Mouse (Mus musculus): ENCODE results near the gene Asic1.
"Not testable (repeated sequence)": the region's sequence is repeated elsewhere in the genome, so short reads cannot be mapped to it uniquely, and the experiment has no call there.

Gene Asic1

DNA sequence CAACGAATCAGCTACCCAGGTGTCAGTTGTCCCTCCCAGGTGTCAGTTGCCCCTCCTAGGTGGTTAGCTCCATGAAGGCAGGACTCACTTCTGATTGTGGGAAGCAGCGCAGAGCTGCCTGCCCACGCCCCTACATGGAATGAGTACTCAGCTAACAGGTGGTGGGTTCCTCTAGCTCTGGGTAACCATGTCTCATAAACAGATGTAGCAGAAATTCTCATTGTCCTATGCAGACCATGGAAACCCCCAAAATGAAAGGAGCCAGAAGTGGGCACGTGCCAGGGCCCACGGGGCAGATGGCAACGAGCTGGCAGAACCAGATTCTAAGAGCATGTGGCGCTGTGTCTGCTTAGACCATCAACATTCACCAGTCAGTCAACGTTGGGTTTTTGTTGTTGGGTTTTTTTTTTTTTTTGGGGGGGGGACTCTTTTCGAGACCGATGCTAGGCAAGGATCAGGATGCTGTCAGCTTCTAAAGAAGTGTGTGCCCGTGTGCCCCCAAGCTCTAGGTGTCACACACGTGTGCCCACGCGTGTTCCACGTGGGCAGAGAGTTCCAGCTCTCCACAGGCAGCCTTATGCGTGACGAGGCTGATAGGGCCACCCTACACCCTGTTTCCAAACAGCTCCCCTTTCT lies 6.1 kb upstream of the Asic1 start:
- DNase-seq (ENCODE audit: low spot score in 2 of 2): peak; percentile 47 to 60

DNA sequence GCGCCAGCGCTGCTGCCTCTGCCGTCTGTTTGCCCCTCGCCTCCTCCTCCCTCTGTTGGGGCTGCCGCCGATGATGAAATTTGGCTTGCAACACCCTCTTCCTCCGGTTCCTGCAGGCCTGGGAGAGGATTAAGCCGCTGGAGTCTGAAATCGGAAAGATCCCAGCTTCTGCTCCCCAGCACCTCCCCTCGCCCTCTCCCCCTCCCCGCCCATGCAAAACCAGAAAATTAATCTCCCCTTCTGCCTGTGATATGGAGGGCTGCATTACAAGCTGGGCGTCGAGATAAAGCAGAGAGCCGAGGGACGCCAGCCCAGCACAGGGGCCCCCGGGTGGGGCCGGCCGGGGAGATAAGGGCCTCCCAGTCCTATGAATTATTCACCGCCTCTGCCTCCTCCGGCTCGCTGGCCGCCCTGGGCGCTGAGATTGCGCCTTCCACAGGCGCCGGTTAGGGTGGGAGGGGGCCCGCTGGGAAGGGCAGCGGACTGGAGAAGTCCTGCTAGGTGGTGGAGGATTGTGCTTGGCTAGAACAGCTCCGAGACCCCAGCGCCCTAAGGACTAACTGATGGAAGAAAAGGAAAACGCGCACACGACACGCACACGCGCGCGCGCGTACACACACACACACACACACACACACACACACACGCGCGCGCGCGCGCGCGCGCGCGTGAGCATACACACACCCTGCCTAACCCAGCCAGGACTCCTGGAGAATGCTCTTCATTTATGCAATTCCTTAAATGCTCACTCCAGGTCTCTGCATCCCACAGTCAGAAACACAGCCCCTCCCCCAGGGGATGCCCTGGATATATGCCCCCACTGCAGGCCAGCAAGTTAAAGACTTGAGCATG lies 5.3 kb upstream of the Asic1 start:
- DNase-seq (ENCODE audit: low spot score in 2 of 2): peak; percentile 81 to 86

DNA sequence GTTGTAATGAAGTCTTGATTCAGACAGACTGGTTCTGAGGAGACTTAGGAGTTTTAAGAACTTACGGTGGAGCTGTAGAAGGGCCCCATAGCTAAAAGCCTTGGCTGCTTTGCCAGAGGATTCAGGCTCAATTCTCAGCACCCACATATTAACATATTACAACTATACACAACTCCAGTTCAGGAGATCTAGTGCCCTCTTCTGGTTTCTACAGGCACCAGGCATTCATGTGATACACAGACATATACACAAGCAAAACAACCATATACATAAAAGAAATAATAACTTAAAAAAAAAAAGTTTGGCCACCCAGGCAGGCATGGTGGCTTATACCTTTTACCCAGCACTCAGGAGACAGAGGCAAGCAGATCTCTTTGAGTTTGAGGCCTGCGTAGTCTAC lies 2.6 kb upstream of the Asic1 start:
- DNase-seq (ENCODE audit: low spot score in 2 of 2): no peak

DNA sequence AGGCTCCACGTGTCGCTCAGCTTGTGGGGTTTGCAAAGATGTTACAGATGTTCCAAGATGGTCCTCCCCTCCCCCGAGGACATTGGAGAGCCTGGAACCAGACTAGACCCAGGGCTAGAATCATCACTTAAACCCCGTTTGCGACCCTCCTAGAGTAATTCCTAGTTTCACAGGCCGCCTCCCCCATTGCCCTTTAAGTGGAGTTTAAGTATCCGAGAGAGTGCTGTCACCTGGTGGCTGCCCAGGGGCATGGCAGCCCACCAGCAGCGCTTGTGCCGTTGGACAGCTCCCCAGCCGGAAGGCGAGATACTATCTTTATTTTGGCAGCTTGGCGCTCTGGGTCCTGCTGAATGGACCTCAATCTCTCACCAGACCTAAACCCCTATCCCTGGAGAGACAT lies 1.3 kb upstream of the Asic1 start:
- DNase-seq (ENCODE audit: low spot score in 2 of 2): peak; percentile 87 to 88

DNA sequence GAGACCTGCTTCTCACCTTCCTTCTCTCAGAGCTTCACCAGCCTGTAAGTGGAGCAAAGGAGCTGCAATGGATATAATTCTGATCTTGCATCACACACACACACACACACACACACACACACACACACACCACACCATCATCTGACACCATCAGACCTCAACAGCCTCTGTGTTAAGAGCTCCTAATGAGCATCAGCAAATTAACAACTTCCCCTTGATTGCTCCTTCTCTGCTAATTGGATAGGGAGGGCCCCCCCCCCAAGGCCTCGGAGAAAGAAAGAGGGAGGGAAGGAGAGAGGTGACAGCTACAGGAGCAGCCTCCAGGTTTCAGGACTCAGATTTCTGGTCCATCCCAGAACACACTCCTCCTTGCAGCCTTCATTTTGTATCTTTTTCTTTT lies 776 bp upstream of the Asic1 start:
- peak in 1 of 2 experiments; percentile 37 for DNase-seq (ENCODE audit: low spot score in 2 of 2)

DNA sequence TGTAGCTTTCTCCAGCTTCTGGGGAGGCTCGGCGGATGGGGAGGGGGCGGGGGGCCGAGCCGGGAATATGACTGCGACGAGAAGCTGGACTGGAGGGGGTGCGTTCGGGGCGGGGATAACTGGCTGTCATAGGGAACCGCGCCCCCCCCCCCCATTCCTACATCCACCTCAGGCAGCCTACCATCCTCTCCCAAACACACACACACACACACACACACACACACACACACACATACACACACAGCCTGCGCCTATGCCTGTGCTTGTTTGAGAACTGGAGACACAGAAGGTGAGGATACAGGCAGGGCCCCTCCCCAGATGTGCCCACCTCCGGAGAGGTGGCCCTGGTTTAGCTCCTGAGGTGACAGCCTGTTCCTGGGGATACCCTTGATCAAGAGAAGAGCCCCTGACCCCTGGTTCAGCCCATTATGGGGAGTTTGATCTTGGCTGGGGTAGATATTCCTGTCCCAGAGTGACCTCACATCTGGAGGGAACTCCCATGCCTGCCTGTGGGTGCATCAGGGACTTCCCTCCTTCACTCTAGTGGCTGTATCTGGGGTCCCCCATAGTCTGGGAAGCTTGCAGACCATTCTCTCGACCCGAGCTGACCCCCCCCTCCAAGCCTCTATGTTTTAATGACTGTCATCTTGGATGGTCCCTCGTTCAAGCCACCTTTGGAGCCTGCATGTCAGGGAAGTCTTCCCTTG lies 949 bp downstream of the Asic1 start:
- peak; percentile 71 to 76 for DNase-seq (ENCODE audit: low spot score in 2 of 2)

DNA sequence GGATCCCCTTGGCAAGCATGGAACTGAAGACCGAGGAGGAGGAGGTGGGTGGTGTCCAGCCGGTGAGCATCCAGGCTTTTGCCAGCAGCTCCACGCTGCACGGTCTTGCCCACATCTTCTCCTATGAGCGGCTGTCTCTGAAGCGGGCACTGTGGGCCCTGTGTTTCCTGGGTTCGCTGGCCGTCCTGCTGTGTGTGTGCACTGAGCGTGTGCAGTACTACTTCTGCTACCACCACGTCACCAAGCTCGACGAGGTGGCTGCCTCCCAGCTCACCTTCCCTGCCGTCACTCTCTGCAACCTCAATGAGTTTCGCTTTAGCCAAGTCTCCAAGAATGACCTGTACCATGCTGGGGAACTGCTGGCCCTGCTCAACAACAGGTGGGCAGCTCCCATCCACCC lies 1.6 kb downstream of the Asic1 start:
- DNase-seq (ENCODE audit: low spot score in 2 of 2): peak; percentile 41 to 53

DNA sequence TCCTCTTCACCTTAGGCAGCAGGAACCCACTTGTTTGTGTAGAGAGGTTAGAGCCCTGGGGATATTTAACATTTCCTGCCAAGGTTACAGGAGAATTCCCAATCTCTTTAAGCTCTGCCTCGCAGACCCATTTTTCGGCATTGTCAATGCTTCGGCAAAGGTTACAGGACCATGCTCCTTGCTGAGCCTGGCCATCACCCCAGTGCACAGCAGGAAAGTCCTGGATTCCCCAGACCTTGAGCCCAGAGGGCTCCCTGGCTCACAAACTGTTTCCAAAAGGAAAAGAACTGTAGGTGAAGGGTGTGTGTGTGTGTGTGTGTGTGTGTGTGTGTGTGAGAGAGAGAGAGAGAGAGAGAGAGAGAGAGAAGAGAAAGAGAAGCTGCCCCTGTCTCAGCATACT lies 4.7 kb downstream of the Asic1 start:
- no peak for DNase-seq (ENCODE audit: low spot score in 2 of 2)

DNA sequence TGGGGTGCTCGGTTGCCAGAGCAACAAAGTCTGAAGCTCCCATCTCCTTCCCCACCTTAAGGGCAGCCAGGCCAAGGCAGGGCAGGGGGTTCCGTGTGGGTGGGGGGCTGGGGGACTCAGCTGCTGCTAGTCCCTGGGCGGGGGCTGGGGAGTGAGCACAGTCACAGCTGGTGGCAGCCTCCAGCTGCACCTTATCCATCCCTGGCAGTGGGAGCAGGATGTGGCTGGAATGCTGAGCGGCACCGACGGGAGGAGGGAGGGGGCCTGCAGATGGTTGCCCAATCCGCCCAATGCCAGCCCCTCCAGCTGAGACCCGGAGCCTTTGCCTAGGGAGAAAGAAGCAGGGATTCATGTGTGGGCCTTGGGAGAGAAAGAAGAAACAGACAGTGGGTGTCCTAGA lies 6.9 kb downstream of the Asic1 start:
- DNase-seq (ENCODE audit: low spot score in 2 of 2): peak; percentile 78 to 80

DNA sequence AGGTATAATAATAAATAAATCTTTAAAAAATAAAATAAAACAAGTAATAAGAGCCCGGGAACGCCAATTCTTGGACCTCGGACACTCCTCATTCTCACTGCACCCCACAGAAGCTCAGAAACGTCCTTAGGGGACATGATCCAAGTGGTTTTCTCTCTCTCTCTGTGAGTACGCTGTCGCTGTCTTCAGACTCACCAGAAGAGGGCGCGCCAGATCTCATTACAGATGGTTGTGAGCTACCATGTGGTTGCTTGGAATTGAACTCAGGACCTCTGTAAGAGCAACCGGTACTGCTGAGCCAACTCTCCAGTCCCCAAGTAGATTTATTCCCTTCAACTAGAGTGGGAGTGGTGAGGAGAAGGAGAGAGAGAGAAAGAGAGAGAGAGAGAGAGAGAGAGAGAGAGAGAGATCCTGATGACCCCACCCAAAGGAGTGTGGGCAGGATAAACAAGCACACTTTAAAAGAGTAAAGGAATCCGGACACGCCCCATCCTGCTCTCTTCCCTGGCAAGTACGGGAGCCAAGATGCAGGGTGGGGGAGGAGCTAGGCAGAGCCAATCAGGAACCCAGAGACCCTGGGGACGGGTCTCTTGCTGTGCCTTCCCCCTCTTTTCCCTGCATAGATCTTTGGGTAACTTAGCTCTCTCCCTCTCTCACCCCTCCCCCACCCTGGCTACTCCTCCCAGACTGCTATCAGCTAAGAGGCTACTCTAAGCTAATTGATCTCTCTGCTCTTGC lies 8.1 kb downstream of the Asic1 start:
- peak in 1 of 2 experiments; percentile 35 for DNase-seq (ENCODE audit: low spot score in 2 of 2)

DNA sequence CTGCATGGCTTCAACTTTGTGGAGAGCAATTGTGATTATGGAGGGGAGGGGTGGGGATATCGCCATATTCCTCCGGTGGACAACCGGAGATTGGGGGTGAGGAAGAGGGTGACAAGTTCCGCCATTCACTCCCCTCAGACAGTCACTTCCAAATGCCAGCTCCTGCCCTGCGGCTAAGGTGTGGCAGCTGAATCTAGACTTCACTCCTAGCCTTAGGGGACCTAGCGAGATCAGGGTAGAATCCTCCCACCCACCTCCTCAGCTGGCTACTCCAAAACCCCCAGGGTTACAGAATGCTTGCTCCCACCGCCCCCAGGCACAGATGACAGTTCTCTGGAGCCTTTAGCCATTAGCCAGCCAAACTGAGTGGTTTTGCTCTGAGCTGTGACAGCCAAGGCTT lies 8.8 kb downstream of the Asic1 start:
- no peak for DNase-seq (ENCODE audit: low spot score in 2 of 2)

DNA sequence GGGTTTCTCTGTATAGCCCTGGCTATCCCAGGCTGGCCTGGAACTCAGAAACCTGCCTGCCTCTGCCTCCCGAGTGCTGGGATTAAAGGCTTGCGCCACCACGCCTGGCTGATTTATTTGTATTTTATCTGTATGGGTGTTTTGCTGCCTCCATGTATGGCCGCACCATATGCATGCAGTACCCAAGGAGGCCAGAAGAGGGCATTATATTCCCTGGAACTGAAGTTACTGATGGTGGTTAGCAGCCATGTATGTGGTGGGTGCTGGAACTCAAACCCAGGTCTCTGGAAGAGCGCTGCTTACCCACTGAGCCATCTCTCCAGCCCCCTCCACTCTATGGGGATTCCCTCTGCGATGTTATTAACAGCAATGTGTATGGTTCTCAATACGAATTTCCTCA lies 12.7 kb downstream of the Asic1 start:
- DNase-seq (ENCODE audit: low spot score in 2 of 2): no peak

DNA sequence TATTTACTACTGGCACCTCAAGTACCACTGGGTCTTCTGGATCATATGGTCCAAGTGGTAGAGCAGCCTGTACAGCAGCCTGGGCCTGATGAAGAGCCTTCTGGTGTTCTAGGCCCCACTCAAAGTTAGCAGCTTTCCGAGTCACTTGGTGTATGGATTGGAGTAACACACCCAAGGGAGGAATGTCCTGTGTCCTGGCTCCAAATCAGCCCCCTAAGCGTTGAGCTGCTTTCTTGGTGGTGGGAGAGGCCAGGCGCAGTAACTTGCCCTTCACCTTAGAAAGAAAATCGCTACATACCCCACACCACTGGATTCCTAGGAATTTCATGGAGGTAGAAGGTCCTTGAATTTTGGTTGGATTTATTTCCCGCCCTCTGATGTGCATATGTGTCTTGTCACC lies 14.0 kb downstream of the Asic1 start:
- no peak for DNase-seq (ENCODE audit: low spot score in 2 of 2)

DNA sequence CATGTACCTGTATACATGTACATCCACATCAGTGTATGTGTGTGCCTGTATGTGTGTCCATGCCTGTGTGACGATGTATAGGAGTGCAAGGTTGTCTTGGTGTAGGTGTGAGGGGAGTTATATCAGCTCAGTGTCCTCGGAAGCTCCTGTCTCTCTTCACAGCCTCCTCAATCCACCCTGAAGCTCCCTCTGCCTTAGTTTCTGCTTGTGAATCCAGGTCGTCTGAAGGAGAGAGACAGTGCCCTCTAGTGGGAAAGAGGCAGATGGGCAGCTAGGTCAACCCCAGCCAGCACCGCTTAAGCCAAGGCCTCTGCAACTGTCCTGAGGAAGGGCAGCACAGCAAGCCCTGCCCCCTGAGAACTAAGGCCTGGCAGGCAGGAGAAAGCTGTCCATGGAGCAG lies 18.5 kb downstream of the Asic1 start:
- peak in 1 of 2 experiments; percentile 70 for DNase-seq (ENCODE audit: low spot score in 2 of 2)

DNA sequence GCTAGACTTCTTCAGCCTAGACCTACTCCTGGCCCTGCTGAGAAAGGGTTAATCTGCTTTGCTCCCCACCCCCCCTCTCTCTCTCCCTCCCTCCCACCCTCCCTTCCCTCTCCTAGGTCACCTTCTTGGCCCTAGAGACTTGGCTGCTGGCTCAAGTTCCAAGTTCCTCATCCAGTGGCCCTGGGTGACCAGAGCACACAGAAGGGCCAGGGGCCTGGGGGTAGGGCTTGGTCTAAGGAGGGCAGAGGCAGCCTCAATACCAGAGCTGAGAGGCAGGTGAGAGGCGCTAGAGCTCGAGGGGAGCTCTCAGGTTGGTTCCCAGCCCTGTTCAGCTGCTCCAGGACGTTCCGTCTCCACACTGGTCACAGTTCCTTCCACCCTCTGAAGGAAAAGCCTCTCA lies 20.8 kb downstream of the Asic1 start:
- DNase-seq (ENCODE audit: low spot score in 2 of 2): no peak

DNA sequence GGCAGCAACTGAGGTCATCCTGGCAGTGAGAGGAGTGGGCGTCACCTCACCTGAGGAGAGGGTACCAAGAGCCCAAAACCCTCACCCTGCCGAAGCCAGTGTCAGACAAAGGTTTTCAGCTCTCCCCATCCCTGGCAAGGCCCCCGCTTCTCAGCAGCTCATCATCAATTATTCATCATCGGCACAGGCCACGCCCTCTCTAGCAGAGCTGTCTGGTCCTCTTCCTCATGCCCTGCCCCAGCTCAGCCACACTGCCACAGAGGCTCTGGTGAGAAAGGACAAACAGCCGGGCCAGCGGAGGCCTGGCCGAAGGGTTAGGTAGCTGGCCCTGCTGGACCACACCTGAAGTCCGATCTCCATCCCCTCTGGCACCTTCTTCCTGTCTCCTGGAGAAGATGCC lies 21.8 kb downstream of the Asic1 start:
- no peak for DNase-seq (ENCODE audit: low spot score in 2 of 2)

DNA sequence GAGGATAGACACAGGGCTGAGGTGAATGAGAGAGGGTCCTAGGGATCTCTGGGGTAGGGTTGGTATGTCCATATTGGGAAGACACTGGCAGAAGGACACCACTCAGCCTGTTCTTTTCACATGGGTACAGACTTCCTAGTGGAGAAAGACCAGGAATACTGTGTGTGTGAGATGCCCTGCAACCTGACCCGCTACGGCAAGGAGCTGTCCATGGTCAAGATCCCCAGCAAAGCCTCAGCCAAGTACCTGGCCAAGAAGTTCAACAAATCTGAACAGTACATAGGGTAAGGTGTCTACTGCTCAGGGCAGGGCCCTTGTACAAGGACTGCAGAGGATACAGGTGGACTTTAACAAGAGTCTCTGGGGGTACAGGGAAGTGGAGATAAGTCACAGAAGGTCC lies 27.1 kb downstream of the Asic1 start:
- no peak for DNase-seq (ENCODE audit: low spot score in 2 of 2)

DNA sequence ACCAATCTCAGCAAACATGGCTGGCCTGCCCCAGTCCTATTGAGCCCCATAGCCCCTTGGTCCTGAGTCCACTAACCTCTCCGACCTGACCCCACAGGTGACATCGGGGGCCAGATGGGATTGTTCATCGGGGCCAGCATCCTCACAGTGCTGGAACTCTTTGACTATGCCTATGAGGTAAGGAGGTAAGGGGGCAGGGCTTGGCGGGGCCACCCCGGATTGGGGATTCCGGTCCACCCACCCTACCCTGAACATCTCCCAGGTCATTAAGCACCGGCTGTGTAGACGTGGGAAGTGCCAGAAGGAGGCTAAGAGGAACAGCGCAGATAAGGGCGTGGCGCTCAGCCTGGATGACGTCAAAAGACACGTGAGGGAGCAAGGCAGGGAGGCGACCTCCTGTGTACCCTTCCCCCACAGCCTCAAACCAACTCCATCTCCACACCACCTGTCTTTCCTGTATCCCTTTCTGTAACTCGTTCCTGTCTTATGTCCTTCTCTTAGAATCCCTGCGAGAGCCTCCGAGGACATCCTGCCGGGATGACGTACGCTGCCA lies 28.4 kb downstream of the Asic1 start:
- peak in 1 of 2 experiments; percentile 71 for DNase-seq (ENCODE audit: low spot score in 2 of 2)

DNA sequence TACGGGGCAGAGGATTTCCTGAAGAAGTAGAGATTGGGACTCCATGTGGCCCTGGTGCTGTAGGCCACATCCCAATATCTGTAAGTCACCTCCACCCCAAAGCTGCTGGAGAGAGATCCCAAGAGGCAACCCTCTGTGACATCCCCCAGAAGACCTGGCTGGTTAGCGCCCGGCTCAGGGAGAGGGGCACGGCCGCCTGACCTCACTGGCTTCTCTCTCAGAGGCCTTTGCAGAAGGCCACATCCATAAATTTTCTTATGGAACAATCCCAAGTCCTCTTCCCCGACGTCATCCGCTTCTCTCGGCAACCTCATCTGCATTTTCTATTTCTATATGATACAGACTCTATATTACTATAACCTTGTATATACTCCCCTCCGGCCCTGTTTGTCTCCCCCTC lies 29.5 kb downstream of the Asic1 start:
- no peak for DNase-seq (ENCODE audit: low spot score in 2 of 2)

DNA sequence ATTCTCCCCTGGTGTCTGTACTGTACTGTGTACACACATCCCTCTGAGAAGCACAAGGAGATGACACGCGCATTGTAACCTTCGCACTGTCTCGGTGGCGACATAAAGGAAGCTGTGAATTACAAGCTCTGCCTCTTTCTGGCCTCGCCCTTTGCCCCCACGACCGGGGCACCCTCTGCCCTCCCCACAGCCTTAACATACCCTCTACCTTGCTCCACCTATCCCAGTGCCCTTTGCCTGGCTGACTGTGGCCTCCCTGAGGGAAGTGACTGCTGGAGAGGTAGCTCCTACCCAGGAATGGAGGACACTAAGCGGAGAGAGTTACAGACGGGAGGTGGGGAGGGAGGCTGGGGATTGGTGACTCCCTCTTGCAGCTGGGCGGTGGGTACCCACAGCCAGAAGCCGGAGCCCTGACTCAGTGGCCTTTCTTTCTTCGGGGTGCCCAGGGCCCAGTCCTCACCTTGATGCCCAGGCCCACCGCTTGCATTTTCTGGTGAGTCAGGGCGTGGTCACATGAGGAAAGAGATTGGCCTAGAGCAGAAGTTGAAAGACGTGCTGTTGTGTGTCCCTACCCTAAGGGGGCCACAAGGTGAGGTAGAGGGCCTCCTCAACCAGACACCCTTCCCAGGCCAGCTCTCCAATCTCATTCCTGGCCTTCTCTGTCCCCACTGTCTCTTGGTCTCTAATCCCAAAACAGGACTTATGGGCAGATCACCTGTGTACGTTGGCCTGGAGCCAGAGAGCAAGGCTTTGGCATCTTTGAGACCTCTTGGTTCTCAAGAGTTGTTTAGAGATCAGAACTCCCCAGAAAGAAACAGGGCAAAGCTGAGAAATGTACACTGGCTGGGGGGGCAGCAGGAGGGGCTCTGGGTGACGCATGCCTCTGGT lies 30.3 kb downstream of the Asic1 start:
- peak in 1 of 2 experiments; percentile 64 for DNase-seq (ENCODE audit: low spot score in 2 of 2)

DNA sequence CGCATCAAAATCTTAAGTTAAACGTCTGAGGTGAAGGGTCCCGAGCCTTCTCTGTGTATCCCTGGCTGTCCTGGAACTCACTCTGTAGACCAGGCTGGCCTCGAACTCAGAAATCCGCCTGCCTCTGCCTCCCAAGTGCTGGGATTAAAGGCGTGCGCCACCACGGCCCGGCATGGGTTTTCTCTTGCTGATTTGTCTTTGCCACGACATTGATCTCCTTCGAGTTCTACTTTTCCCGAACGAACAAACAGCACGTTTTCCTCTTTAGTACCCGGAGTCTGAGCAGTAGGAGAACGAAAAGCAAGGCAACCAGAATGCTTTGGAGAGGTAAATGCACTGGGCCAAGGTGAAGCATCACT lies 31.5 kb downstream of the Asic1 start:
- not testable (repeated sequence) for DNase-seq (ENCODE audit: low spot score in 2 of 2)

Data from right cerebral cortex, postnatal 10 days (tissue).